Mouse (Mus musculus): ENCODE data around the gene Ice1.

Ice1 gene

DNA sequence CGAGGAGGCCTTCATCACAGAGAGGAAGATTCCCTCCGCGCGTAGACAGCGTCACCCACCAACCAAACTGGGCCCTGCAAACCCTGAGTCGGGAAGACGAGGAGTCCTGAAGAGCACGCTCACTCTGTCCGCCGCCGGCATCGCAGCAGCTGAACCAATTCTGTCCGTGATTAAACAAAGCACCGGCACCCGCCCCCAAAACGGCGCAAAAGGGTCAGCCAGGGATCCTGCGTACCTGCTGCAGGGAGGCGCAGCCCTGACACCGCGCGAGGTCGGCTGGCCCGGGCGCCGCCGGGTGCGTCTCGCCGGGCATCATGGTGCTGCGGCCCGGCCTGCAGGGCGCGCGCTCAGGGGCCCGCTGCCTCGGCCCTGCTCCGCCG is at the start of gene Ice1:
Gene Ice1 (minus strand): TSS at position 353 of the 380 bp plus-strand sequence.
- DNase-seq (ENCODE audit: low spot score in 2 of 2): no peak

DNA sequence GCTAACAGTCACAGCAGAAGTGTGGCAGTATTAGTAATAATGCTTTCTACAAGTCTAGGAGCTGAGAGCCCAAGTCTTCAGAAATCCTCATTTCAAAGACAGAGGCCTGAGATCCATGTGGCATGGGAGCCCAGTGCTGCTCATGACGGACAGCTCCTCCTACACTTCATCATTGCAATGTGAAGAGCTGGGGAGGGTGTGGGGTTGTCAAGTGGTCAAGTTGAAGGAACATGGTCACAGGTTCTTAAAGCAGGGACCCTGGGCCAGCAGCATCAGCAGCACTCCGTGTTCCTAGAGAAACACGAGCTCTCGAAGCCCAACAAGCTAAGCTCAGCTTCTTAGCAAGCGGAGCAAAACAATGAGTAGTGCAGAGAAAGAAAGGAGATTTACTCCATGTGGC is 48.4 kb upstream of the Ice1 start:
- DNase-seq (ENCODE audit: low spot score in 2 of 2): no peak

DNA sequence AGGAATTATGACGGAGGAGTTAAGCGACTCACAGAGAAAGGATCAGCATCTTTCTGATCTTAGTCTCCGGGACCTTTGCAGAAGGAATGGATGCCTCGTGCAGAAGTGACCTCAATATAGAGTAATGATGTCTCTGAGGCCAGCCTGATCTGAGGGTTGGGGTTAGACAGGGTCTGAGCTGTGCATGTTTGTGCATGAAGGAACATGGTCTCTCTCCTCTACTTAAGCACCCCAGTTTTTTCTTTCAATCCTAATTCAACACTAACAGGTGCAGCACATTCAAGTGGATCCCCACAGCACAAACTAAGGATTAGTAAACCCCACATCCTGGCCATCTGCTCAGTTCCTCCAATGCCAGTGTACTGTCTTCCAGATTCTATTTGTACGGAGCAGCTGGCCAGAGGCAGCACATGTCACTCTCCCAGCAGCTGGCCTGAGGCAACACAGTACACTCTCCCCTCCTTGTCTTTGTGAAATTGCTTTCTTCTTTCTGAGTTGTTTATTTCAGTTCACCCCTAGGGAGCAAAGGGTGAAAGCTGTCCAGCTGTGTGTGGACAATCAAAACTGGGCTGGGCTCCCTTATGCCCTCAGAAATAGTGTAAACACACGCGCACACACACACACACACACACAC is 47.7 kb upstream of the Ice1 start:
- no peak for DNase-seq (ENCODE audit: low spot score in 2 of 2)

DNA sequence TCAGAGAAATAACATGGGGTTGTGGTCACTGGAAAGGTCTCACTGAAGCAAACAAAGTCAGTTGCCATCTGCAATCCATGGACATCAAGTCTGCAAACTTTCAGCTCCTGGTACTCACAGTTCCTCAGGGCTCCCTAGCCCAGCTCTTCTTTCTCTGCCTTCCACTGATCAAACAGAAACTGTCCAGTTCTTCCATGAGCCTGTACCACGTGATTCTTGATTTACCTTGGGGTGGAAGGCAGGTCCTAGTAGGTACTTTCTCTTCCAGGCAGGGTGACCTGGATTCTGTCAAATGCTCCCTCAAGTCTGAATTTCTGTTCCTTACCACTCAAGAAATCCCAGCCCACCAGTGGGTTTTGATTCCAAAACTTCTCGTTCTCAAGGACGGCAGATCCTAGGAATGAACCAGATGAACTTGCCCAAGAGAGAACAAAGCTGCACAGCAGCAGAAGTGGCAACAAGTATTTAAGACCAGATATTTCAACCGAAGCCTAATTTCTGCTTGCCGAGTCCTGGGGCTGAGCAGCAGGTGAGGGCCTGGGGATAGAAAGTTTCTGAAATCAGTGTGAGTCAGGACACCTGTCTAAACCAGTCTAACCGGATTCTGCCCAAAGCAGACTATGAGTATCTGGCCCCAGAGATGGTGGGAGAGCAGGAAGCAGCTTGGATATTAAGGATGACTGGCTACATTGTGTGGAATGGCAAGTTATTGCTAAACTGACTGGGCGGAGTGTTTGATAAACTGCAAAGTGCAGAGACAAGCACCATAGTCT is 44.2 kb upstream of the Ice1 start:
- DNase-seq (ENCODE audit: low spot score in 2 of 2): no peak

DNA sequence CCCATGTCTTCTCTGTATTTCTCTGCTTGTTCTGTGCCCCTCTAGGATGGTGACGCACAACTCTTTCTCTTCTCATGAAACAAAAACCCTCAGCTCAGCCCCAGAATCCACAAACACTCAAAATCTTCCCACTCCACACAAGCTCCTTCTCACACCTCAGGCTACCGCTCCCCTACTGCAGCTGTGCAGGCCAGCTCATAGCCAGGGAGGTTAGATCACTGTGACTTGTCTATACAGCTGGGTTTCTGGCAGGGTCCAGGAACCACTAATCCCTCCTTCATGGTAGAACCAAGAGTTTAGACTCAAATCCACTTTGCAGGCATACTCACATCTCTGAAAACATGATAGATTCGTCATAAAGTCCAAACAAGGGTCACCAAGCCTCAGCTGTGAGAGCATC is 42.9 kb upstream of the Ice1 start:
- DNase-seq (ENCODE audit: low spot score in 2 of 2): no peak

DNA sequence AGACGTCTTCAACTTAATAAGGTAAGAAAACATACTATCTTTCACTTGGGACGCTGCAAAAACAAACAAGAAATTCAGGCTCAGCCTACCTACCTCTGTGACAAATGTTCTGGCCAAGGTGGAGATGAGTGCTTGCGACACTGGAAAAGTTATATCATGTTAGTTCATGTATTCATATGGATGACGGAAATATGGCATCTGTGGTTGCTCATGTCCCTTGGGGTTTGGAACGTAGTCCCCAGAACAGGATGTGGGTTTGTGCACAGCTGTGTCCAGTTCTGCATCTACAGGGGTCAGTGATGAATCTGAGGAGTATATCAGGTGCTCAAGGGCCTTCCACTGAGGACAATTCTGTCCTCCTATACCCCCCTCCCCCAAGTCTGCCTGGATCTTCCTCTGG is 40.3 kb upstream of the Ice1 start:
- DNase-seq (ENCODE audit: low spot score in 2 of 2): no peak

DNA sequence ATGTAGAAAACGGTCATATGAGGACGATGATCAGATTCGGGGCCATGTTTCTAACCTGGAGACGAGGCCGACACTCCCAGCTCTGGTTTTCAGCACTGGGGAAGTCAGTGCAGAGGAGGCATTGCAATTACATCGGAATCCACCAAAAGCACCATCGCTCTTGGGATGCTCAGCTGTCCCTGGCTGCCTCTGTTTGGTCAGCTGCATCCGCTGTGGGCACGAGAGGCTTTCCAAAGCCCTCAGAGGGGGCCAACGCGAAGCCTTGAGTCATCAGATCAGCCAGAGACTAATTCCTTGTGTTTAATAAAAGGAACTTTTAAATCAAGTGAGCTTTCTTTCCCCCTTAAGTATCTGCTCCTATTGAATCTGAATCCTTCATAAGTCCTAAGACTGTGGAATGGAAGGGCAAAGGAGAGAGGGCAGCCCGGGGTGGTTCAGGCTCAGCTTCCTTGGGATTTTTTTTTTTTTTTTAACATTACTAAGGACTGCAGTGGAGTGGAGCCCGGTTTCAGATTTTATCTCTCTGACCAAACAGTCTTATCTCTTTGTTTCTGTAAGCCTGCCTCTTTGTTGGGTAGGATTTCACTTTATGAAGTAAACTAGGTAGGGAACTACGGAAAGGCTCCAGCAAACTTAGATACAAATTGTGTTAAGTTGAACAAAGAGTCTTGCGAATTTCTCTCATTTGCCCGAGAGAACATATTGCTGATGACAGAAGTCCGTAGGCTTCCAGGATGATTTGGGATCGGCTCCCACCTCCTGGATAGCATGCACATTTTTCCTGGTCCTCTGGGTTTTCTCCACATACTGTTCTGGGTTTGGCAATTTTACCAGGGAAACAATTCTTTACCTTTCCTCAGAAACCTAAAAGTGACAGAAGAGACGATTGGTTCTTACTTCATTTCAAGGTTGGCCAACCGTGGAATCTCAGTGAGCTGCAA is 39.1 kb upstream of the Ice1 start:
- no peak for DNase-seq (ENCODE audit: low spot score in 2 of 2)

DNA sequence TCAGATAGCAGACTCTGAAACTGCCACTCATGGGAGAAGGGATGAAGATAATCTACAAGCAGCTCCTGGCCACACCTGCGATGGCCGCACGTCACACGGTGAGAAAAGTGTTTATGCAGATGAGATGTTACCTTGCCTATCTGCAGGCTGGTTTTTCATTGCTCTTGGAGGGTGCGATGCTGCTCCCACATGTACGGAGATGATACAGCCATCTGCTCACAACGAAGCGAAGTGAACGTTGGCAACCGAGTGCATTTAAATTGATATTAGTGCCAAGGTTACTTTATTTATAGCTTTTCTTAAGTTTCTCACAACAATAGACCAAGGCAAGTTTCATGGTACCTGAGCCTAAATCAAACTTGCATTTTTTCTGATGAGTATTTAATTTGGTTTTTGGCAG is 37.6 kb upstream of the Ice1 start:
- no peak for DNase-seq (ENCODE audit: low spot score in 2 of 2)

DNA sequence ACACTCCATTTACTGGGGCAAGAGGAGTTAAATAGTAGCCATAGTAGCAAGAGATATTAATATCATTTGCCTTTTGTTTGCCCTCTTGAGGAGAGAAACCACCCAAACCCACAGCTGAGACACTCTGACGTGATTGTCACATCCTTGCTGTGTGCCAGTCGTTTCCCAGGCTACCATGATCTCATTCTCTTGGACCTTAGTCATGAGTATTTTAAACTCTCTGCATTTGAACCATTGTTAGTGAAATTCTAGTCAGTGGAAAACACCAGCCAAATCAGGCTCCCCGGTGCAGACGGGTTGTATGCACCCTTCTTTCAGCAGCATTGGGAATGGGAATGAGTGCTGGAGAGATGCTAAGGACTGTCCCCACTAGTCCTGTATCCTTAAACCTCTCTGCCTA is 32.6 kb upstream of the Ice1 start:
- no peak for DNase-seq (ENCODE audit: low spot score in 2 of 2)

DNA sequence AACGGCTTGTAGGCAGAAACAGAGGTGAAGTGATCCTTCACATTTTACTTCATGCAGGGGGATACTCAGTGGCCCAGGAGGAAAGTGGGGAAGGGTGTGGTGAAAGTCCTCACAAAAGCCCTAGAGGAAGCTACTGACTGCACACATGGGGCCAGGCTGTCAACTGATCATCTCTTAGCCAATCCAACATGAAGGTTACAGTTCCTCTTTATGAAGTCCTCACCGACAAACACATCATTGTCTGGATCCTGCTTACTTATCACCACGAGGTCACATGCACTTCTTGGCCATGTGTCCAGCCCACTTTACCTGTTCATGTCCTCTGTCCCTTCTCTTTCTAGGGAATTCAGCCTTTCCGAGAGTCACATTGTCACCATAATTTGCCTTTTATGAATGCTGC is 22.3 kb upstream of the Ice1 start:
- DNase-seq (ENCODE audit: low spot score in 2 of 2): no peak

DNA sequence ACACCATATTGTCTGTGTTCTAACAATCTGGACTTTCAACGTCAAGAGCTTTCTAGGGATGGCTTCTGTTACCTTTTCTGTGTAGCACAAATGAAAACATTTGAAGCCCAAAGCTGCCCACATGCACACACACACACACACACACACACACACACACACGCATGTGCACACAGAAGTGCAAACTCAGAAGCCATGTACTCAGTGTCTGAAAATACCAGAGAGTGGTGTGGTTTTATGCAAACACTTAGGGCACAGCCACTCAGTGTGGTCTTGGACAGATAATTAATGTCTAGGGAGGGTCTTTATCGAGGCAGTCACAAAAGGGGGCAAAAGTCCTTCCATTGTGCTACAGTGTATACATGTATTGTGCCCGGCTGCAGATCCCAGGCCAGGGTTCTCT is 19.3 kb upstream of the Ice1 start:
- no peak for DNase-seq (ENCODE audit: low spot score in 2 of 2)

DNA sequence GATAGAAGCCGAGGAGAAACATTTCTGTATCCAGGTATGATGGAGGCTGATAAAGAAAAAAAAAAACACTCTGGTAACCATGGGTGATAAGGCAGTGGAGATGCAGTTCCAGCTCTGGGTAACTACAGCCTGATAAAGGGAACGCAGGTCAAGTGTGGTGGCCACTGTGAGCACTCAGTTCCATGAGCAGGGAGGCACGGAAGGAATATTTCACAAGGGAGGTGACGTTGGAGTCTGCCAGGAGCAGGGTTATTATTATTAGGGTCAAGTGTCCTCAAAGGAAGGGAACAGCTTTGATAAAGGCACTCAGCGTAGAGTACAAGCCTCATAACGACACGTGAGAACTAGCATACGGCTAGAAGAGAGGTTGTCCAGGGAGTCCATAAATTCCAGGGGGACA is 18.9 kb upstream of the Ice1 start:
- no peak for DNase-seq (ENCODE audit: low spot score in 2 of 2)

DNA sequence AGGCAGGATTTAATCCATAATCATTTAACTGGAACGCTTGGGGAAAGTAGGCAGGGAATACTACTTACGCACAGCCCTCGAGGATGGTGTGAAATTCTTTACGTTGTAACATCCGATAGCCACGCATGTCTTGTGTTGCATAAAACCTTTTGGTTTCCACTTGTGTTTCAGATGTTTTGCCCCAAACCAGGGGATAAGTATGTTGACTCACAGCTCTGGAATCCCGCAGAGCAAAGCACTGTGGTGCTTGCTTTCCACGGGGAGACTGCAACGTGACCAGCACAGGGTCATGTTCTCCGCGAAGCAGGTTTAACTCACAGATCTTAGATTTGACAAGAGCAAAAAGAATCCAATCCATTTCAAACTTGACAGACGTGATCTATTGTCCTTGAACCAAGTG is 18.1 kb upstream of the Ice1 start:
- DNase-seq (ENCODE audit: low spot score in 2 of 2): no peak

DNA sequence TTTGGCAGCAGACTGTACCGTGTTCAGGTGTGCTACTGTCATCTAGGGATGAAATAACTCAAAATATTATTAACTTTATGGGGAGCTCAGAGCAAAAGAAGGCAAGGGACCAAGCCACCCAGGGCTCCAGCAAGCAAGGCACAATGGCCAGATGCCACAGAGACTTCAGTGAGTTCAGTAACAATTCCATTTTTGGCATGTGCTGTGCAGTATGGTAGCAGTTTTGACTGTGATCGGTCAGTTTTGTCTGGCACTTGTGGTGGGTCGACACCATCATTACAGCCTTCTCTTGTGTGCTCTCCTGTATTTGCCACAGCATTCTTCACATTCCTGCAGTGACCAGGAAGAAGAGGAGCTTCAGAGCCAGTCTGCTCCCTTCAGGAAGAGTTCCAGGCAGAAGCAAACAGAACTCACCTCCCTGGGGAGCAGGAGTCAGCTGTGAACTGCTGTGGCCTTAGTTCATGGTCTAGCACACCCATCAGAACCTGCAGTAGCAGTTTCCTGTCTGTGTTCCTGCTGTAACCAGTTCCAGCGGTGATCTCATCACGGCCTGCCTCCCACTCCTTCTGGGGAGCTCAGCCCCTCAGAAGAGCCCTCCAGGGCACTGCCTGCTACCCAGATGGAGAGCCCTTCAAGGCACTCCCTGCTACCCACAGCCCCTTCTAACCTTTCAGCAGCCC is 16.8 kb upstream of the Ice1 start:
- DNase-seq (ENCODE audit: low spot score in 2 of 2): peak; percentile 20 to 25

DNA sequence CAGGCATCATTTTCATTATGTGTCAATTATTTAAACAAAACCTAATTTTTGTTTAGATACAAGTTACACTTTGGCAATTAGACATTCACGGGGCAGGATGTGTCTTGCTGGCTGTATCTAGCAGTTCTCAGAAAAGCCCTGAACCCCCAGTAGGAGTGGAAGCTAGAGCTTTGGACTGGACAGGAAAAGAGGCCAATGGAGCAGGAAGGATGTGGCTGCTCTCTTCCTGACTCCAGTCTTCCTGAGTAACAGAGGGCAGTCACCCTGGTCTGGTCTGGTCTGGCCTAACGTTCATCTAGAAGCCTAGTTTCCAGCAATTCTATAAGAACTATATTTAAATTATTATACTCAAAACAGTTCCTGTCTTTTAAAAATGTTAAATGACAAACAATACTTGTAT is 16.0 kb upstream of the Ice1 start:
- DNase-seq (ENCODE audit: low spot score in 2 of 2): no peak

DNA sequence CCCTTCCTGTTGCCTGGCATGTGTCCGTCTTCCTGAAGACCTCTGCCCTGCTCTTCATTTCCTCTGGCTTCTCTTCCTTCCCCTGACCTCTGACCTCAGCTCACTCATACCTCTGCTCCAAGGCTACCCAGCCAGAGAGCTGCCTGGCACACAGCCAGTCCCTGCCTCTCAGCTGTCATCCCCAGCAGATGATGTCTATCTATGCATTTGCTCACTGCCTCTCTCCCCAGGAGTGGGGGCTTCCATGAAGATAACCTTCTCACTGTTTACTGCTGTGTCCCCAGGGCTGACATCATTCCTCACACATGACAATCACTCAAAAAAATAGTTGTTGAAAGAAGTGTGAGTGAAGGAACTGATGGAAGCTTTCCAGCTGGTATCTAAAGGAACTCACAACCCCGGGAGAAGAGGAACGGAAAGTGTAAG is 12.6 kb upstream of the Ice1 start:
- DNase-seq (ENCODE audit: low spot score in 2 of 2): no peak

DNA sequence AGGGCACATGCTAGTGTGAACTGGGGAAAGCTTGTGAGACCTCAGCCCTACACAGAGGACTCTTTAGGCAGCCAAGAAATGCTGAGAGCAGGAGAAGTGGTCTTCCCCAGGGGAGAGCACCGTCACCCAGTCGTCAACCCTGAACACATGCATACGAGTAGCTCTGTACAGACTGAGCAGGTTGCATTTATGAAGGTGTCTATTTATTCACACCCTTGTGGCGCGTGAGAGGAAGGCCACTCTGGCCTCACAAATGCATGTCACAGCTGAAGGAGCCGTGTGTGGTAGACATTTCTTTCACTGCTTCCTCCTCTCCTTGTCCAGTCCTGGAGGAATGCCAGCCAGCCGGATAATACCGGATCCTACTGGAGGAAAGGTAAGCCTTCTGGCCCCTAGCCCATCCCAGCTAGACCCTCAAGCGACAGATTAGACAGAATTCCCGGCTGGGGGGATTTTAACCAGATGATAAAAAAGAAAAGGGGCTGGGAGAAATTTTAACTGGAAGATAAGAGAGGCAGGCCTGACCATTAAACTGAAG is 8.6 kb upstream of the Ice1 start:
- no peak for DNase-seq (ENCODE audit: low spot score in 2 of 2)

DNA sequence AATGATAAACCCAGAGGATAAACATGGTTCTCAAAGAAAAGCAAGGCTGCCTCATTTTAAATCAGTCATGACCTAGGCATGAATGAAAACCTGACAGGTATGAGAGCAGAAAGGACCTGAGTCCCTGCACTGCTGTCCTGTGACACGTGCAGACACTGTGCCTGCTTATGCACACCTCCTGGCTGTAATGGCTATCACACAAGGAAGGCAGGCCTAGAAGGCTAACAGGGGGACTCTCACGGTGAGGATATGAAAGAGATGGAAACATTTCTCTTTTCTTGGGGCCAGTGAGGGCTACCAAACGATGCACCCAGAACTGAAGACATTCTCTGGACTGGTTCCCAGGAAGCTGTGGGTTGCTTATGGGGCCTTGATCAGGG is 6.6 kb upstream of the Ice1 start:
- DNase-seq (ENCODE audit: low spot score in 2 of 2): no peak

DNA sequence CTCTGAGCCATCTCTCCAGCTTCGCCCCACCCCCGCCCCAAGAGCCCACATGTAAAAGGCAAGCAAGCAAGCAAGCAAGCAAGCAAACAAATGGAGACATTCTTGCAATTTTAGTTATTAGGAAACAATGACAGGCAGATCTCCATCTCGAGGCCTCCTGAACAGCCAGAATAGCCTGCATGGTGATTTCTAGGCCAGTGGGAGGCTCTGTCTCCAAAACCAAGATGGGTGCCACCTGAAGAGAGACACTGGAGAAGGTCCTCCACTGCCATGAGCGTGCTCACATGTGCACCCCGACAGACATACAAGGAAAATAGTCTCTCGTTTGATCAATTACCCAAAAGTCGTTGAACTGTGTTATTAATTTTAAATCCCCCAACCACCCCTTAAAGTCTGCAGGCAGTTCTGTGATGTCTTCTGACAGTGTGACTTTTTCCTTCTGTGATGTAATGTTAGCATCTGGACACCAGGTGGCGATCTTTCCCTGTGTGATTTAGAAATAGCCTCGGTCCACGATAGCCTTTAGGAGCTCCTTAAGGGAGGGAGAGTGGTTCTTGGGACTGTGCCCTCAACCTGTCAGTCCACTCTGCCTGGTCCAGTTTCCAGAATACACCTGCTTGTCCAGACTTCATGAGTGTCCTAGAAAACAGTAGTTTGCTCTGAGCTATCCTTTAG is 6.1 kb upstream of the Ice1 start:
- DNase-seq (ENCODE audit: low spot score in 2 of 2): peak in 1 of 2 experiments; percentile 43

DNA sequence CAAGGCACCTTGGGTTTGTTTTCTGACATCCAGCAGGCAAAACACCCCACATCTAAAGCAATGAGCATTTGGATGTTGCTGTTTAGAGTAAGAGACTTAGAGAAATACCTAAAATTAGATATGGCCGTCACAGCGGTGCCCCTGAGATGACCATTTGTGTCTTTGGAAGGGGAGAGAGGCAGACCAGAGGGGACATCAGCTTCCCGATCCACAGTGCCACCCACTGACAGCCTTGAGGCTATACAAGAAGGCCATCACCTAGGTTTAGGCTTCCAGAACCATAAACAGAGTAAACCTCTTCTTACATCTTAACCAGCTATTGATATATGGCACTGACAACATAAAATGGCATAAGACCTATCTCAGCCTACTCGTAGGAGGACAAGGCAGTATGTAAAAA is 4.5 kb upstream of the Ice1 start:
- DNase-seq (ENCODE audit: low spot score in 2 of 2): no peak

DNA sequence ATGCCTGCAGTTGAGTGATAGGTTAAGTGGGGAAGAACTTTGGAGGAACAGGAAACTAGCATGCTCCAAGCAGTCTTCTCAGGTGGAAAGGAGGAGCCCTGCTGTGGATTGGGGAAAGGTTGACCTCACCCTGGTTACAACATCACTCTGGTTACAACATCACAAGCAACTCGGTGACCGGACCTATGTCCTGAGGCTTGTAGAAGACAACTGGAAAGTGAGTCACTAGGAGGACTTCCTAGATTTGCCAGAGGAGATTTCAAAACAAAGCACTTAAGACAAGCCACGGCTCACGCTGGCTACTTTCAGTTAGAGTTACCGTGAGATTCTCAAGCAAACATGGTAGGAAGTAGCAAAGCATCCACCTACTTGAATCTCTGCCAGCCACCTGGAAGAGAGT is 3.9 kb upstream of the Ice1 start:
- DNase-seq (ENCODE audit: low spot score in 2 of 2): no peak
